Mouse (Mus musculus) liver, postnatal 0 days (tissue): ENCODE data around the gene Il12a. TPM values are rescaled to one million over a fixed set of nuclear protein-coding genes. Genes with fewer than 3 reads are reported as not detected.

ENCODE experiments used
- ATAC-seq: fragments of 200-750 bp; cut with Nextera tagmentation; 2 replicates; pipeline ENCODE4 v1.8.0; 2017; ENCODE audit warnings: mild to moderate bottlenecking, moderate library complexity
- DNase-seq: peaks from one replicate; pipeline ENCODE4 v3.0.0-alpha.2; 2016
- H3K27ac ChIP-seq: fragments of 300-500 bp; sonication (generic); 2 replicates; pipeline ENCODE4 v1.5.1; 2014; ENCODE audit warnings: antibody characterized with exemption, moderate library complexity, mild to moderate bottlenecking, low read depth
- H3K27me3 ChIP-seq: fragments of 300-500 bp; sonication (generic); 2 replicates; pipeline ENCODE4 v1.6.1; 2014; ENCODE audit warnings: low read length, control low read depth, mixed read lengths; ENCODE audit not compliant: insufficient read depth
- H3K36me3 ChIP-seq: fragments of 300-500 bp; sonication (generic); replicated peaks from 2 replicates; pipeline ENCODE4 v1.6.1; 2014; ENCODE audit warnings: mild to moderate bottlenecking, control low read depth, low read length, moderate library complexity, mixed read lengths; ENCODE audit not compliant: insufficient read depth
- H3K4me1 ChIP-seq: fragments of 300-500 bp; sonication (generic); 2 replicates; pipeline ENCODE4 v1.6.1; 2014; ENCODE audit warnings: antibody characterized with exemption, mild to moderate bottlenecking, control low read depth; ENCODE audit not compliant: insufficient read depth
- H3K4me2 ChIP-seq: fragments of 300-500 bp; sonication (generic); 2 replicates; pipeline ENCODE4 v1.6.1; 2014; ENCODE audit warnings: low read depth, mild to moderate bottlenecking, low read length, moderate library complexity, mixed read lengths
- H3K4me3 ChIP-seq: fragments of 300-500 bp; sonication (generic); 2 replicates; pipeline ENCODE4 v1.5.1; 2014; ENCODE audit warnings: low read depth, low read length
- H3K9ac ChIP-seq: fragments of 300-500 bp; sonication (generic); replicated peaks from 2 replicates; pipeline ENCODE4 v1.6.1; 2014; ENCODE audit warnings: mild to moderate bottlenecking, moderate library complexity
- H3K9me3 ChIP-seq: fragments of 300-500 bp; sonication (generic); 2 replicates; pipeline ENCODE4 v1.6.1; 2016; ENCODE audit warnings: mild to moderate bottlenecking, control low read depth, low read length, mixed read lengths
- CTCF ChIP-seq: sonication (generic); IDR thresholded peaks from 2 replicates; pipeline ENCODE4 v1.5.1; 2016; ENCODE audit warnings: antibody characterized with exemption, low read depth
- EP300 ChIP-seq: IDR thresholded peaks from 2 replicates; pipeline ENCODE4 v1.6.1; 2016; ENCODE audit warnings: antibody characterized with exemption, low read depth, mild to moderate bottlenecking
- WGBS: fragments of 180-500 bp; shearing (Covaris S2); extraction: QIAGEN DNeasy Blood & Tissue Kit; methylation state at CpG from one replicate; pipeline ENCODE4 v1.1.7; 2014; ENCODE audit not compliant: insufficient replicate concordance; 5-methylcytosine and 5-hydroxymethylcytosine counted together
- polyA plus RNA-seq: library from polyadenylated mRNA; unstranded; fragments of >200 nt; fragmentation: Nextera tagmentation; extraction: Ambion mirVana; gene quantifications from 2 replicates; pipeline ENCODE4 v1.2.1, GENCODE M21; 2015

The Il12a gene
- polyA plus RNA-seq, 1 experiment from 2014 or later, result 3.2 TPM

DNA sequence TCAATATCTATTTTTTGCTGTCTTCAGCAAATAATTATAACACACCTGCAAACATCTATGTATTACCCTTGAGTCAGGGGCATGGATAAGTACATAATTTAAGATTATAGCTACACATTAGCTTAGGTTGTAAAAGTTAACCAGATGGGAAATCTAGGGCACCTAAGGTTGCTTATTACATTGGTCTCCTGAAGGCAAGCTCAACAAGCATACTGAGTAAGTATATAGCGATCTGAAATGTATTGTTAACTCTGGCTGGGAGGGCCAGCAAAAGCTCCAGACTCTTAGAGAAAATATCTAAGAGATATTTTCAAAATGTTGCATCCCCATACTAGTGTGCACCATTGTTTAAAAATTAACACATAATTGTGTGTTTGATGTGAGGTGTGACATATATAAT lies 22.6 kb upstream of the Il12a start:
- WGBS, result 76% methylated on average over 1 of the region's 1 CpGs
- no peak for ATAC-seq
- Histone ChIP-seq H3K4me2 (no peak overlapping the region), H3K27me3 (no peaks in the 10 kb centered on the region), H3K4me1 (no peaks in the 10 kb centered on the region), H3K9me3 (no peaks in the 10 kb centered on the region), H3K36me3 (no peaks in the 10 kb centered on the region), H3K4me3 (no peak overlapping the region), H3K27ac (no peak overlapping the region), H3K9ac (no peak overlapping the region)
- DNase-seq, result no peak
- no peak for TF ChIP-seq CTCF
- no peak for TF ChIP-seq EP300

DNA sequence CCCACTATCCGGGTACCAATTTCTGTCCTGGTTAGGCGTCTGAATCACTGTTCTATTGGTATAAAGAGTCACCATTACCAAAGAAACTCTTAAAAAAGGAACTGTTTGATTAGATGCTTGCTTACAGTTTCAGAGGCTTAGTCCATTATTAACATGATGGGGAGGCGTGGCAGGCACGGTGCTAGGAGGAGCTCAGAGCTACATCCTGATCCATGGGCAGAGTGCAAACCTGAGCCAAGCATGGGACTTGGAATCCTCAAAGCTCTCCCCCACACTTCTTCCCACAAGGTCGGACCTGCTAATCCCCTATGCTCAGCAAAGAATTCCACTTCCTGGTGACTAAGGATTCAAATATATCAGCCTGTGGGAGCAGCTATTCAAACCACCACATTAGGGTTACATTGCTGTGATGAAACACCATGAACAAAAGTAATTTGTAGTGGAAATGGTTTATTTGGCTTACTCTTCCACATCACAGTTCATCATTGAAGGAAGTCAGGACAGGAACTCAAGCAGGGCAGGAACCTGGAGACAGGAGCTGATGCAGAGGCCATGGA lies 20.9 kb upstream of the Il12a start:
- Histone ChIP-seq H3K27me3 (no peaks in the 10 kb centered on the region), H3K4me1 (no peaks in the 10 kb centered on the region), H3K4me3 (no peak overlapping the region), H3K27ac (no peak overlapping the region), H3K36me3 (no peaks in the 10 kb centered on the region), H3K9me3 (no peaks in the 10 kb centered on the region), H3K9ac (no peak overlapping the region), H3K4me2 (no peak overlapping the region)
- 78% methylated on average over 5 of the region's 5 CpGs for WGBS
- DNase-seq (no peak), ATAC-seq (no peak)
- no peak for TF ChIP-seq EP300
- TF ChIP-seq CTCF, result no peak

DNA sequence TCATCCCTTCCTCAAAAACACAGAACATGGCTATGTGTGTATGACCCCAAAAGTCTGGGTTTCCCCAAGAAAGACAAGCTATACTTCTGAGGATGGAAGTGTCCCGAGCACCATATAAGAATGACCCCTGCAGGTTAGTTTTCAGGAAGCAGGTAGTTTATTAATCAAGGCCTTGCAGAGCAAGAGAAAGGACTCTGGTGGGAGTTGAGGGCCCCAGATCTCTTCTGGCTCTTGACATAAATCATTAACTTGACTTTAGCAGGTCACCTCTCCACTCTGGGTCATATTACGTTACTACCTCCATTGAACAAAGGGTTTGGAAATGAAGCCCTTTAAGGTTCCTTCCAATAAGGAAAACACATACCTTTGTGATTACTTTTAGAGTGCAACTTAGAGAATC lies 15.7 kb upstream of the Il12a start:
- no peak overlapping the region for H3K4me2 ChIP-seq
- no peak for TF ChIP-seq CTCF
- TF ChIP-seq EP300, result no peak
- no peak overlapping the region for H3K9ac ChIP-seq
- H3K27ac ChIP-seq, result no peak overlapping the region
- ATAC-seq (no peak), DNase-seq (no peak)
- peaks cover 20% of the 10 kb centered on the region for H3K4me1 ChIP-seq
- H3K9me3 ChIP-seq, result no peaks in the 10 kb centered on the region
- no peaks in the 10 kb centered on the region for H3K27me3 ChIP-seq
- H3K4me3 ChIP-seq, result no peak overlapping the region
- WGBS, result 75% methylated on average over 2 of the region's 2 CpGs
- no peaks in the 10 kb centered on the region for H3K36me3 ChIP-seq

DNA sequence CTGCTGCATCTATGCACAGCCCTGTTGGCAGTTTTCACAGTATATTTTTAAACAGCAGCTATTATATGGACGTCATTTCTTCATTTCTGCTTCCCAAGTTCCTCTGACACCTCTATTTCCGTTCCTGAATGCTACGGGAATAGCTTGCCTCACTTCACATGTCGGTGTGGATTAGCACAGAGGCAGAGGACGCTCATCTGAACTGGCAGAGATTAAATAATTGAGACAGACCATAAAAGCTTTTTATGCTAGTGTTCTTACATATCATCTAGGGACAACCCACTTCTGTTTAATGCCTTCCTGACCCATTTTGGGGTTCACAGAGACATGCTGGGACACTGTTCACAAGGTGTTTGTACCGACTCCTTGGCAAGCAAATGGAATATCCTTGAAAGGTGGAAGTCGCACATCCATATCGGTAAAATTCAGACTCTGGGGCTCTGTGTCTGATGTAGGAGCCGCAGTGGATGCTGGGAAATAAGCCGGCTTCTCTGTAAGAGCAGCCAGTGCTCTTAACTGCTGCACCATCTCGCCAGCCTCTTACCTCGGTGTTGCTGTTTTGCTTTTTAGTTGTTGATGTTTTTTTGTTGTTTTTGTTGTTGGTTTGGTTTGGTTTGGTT lies 15.1 kb upstream of the Il12a start:
- ATAC-seq (no peak), DNase-seq (no peak)
- Histone ChIP-seq H3K4me3 (no peak overlapping the region), H3K36me3 (no peaks in the 10 kb centered on the region), H3K9ac (no peak overlapping the region), H3K4me1 (peaks cover 20% of the 10 kb centered on the region), H3K4me2 (no peak overlapping the region), H3K27me3 (no peaks in the 10 kb centered on the region), H3K27ac (no peak overlapping the region), H3K9me3 (no peaks in the 10 kb centered on the region)
- WGBS, result 74% methylated on average over 12 of the region's 12 CpGs
- TF ChIP-seq EP300, result no peak
- no peak for TF ChIP-seq CTCF

DNA sequence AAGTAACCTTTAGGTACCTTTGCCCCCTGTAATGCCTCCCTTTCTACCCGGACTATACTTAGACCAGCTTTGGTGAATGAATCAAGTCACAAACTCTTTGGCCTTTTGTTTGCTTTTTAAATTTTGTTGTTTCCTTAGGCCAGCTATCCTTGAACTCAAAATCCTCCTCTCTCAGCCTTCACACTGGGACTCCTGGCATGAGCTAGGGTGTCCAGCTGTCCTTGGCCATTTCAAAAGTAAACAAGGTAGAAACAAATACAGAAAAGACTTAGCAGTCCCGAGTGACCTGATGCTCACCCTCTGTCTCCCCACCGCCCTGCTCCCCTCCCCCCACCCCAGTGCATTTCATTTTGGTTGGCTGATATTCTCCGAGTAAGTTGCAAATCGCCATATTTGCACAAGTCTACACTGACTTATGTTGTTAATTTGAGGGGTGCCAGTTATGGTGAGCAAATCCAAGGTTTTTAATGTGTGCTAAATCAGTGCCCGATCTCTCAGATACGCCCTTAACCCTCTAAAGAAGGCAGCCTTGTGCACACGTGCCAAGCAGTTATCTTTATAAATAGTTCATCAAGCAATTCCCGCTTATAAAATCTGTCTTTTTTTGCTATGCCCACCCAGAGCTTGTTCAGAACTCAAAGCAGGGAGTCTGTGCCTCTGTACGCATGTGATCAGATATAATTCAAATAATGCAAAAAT lies 14.3 kb upstream of the Il12a start:
- no peak for ATAC-seq
- no peak for DNase-seq
- no peak overlapping the region for H3K4me3 ChIP-seq
- TF ChIP-seq CTCF (no peak), EP300 (no peak)
- no peaks in the 10 kb centered on the region for H3K36me3 ChIP-seq
- peaks cover 20% of the 10 kb centered on the region for H3K4me1 ChIP-seq
- no peaks in the 10 kb centered on the region for H3K27me3 ChIP-seq
- H3K9ac ChIP-seq, result no peak overlapping the region
- H3K27ac ChIP-seq, result peak overlapping the region; percentile 76
- H3K4me2 ChIP-seq, result peak overlapping the region; percentile 61; the same call in 1 of the 2 replicates
- no peaks in the 10 kb centered on the region for H3K9me3 ChIP-seq
- 38% methylated on average over 10 of the region's 10 CpGs for WGBS

DNA sequence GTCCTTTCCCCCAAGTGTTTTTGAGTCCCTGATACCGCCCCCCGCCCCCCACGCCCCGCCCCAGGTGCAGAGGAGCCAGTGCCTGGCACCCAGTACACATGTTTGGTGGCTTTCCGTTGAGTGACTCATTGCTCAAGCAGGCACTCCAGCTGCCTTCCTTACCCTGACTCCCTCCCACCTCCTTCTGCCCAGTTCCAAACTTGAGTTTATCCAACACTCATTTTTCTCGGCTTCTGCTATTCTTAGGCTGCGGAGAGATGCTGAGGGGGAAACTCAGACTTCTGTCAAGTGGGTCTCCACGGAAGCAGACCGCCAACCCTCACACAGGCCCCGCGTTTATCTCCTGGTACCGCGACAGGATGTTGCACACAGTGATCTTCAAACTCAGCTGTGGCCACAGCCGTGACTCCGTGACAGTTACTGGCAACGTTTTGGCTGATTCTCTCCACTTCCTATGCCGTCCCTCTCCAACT lies 13.6 kb upstream of the Il12a start:
- DNase-seq, result peak; percentile 68
- peak; percentile 89 for ATAC-seq
- H3K4me3 ChIP-seq, result peak overlapping the region; percentile 14; the same call in 1 of the 2 replicates

More for the DNA sequence above, 13.6 kb upstream of the Il12a start:
- Histone ChIP-seq H3K4me2 (peak overlapping the region; percentile 61), H3K27ac (peak overlapping the region; percentile 76), H3K27me3 (no peaks in the 10 kb centered on the region), H3K4me1 (peaks cover 20% of the 10 kb centered on the region), H3K9me3 (no peaks in the 10 kb centered on the region), H3K36me3 (no peaks in the 10 kb centered on the region), H3K9ac (0 out of 2 replicates have a peak overlapping the region, but pooled peaks have one; percentile 33)
- 0 out of 2 replicates have a peak, but pooled peaks have one; percentile 29 for TF ChIP-seq EP300
- no peak for TF ChIP-seq CTCF
- 11% methylated on average over 15 of the region's 17 CpGs for WGBS
